Mouse (Mus musculus): ENCODE data around the gene Bmpr1a.
"Not testable (repeated sequence)": the region's sequence is repeated elsewhere in the genome, so short reads cannot be mapped to it uniquely, and the experiment has no call there.

The Bmpr1a gene

GRCm38 (mm10) chr14:34448398-34448797 is 54.7 kb downstream of the Bmpr1a start:
- DNase-seq = no peak

GRCm38 (mm10) chr14:34447659-34448058 is 55.5 kb downstream of the Bmpr1a start:
- no peak for DNase-seq

GRCm38 (mm10) chr14:34446624-34447023 is 56.5 kb downstream of the Bmpr1a start:
- DNase-seq = no peak

DNA sequence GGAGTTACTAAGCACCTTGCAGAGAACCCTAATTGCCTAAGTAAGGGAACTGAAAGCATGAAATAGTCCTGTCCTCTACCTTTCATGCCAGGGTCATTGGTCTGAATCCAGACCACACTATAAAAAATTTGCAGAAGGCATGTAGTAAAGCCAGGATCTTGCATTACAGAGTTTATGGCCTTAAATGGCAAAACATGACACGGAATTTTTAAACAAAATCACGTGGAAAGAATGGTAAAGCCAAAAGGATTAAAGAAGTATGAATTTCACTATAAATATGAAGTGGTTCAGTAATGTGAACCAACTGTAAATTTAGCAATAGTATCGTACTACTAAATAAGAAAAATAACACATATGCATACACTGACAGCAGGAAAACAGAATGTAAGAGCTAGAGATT is 57.8 kb downstream of the Bmpr1a start:
- no peak for DNase-seq

- DNase-seq = no peak
These were observed 58.2 kb downstream of the Bmpr1a start for GRCm38 (mm10) chr14:34444924-34445323.

DNA sequence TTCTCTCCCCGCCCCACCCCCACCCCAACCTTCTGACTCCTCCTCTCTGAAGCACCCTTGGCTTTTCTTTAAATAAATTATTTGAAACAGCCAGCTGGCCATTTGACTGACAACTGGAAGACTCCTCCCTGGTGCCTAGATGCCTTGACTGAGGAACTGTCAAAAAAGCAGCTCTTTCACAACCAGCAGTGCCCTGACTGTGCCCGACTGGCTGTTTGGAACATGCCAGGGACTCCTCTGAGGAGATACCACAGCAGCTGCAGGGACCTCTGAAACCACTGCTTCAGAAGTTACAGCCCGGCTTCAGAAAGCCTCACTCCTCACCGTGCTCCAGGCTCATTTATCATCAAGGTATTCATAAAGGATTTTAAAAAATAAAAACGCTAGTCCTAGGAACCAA is 58.8 kb downstream of the Bmpr1a start:
- no peak for DNase-seq

GRCm38 (mm10) chr14:34442531-34442930 is 60.6 kb downstream of the Bmpr1a start:
- no peak for DNase-seq

GRCm38 (mm10) chr14:34440526-34441066 is 62.5 kb downstream of the Bmpr1a start:
- no peak for DNase-seq

- DNase-seq = no peak
These were observed 74.1 kb downstream of the Bmpr1a start for GRCm38 (mm10) chr14:34429069-34429468.

DNA sequence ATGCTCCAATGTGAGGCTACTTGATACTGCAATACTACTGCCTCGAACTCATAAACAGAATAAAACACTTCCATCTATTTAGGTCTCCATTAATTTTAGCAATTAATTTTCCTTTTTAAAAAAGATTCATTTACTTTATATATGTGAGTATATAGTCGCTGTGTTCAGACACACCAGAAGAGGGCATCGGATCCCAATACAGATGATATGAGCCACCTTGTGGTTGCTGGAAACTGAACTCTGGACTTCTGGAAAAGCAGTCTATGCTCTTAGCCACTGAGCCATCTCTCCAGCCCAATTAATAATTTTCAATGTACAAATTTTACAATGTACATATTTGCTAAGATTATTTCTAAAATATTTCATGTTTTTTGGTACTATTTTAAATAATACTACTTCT is 74.9 kb downstream of the Bmpr1a start:
- DNase-seq = no peak

GRCm38 (mm10) chr14:34421078-34421477 is 82.1 kb downstream of the Bmpr1a start:
- DNase-seq = no peak

DNA sequence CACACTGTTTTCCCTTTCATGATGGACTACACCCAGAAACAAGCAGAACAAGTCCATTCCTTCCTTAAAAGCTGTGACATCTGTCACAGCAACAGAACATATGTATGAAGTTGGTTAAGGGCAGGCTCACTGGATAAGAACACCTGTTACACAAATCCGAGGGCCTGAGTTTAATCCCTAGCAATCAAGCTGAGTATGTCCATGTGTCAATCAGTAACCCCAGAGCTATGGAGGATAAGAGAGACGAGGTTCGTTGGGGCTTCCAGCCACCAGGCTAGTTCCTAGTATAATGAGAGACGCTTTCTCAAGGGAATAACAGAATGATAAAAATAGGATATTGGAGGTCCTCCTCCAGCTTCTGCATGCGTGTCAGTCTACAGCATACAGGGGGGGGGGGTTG is 85.6 kb downstream of the Bmpr1a start:
- DNase-seq = no peak

GRCm38 (mm10) chr14:34416946-34417345 is 86.2 kb downstream of the Bmpr1a start:
- DNase-seq = not testable (repeated sequence)

DNA sequence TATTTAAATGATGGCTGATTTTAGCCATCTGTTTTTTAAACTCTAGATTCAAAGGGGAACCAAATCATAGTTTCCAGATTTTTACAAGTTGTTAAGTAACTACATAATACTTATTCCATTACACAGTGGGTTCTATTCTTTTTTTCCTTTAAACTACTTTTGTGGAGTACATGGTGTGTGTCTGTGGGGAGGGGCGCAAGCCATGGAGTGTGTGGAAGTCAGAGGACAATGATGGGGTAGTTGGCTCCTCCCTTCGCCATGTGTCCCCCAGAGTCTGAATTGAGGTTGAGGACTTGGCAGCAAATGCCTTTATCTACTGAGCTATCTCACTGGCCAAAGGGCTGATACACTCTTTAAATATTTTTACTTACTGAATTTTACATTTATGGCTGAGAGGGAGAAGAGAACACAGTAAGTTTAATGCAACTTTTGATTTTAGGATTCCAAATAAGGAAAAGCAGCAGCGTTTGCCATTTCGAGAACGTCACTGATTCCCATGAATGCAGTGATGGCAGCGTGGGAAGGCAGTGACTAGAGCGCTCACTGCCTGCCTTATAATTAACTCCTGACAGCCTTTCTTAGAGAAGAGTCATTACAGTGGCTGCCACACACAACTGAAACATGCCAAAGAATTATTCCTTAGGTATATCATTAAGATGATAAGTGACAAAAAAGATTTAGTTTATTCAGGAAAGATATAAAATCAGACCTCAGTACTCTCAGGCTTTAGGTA is 90.8 kb downstream of the Bmpr1a start:
- no peak for DNase-seq

DNA sequence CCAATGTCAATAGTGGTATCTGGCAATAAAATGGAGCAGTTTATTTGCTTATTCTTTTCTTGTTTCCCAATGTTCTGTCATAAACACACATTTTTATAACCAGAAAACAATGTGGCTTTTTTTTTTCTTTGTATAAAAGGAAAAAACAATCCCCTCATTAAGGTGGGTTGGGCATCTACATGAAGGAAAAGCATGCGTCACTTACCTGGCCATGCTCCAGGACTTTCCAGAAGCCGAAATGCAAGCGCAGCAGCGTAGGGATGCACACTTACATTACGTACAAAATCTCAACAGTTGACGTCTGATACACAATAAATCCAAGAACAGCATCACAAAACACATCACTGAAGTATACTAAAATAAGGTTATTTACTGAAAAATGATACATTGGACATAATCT is 92.4 kb downstream of the Bmpr1a start:
- DNase-seq = no peak

- DNase-seq = no peak
These were observed 99.7 kb downstream of the Bmpr1a start for GRCm38 (mm10) chr14:34403424-34403823.

GRCm38 (mm10) chr14:34402871-34403270 is 100.3 kb downstream of the Bmpr1a start:
- DNase-seq = no peak

DNA sequence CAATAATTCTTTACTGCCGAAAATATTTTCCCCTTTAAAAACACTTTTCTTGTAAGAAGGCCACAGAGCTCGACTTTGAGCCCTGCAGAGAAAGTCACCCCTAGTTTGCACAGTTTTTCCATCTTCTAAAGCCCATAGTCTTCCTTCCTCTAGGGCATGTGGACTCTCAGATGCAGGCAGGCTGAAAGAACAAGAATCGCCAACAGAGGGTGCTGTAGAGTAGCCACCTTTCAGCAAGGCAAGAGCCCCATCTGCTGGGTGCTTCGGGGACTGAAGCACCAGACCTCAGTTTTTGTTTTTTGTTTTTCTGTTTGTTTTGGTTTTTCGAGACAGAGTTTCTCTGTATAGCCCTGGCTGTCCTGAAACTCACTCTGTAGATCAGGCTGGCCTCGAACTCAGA is 102.0 kb downstream of the Bmpr1a start:
- DNase-seq = peak; percentile 72

DNA sequence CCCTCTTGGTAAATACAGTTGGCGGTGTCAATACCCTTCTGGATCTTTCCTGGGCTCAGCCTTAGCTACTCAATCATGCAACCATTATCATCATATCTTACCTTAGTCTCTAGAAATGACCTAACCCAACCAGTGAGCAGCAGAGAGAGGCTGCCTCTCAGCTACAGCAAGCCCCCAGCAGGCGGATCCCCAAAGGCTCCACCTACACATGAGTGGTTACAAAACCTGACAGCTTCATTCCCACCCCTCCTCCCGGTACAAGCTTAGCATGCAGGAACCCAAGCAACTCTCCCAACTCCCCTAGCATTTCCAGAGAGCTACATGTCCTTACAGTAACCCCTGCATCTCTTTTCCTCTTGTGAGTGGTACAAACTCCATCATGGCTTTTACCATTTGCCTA is 103.1 kb downstream of the Bmpr1a start:
- no peak for DNase-seq

DNA sequence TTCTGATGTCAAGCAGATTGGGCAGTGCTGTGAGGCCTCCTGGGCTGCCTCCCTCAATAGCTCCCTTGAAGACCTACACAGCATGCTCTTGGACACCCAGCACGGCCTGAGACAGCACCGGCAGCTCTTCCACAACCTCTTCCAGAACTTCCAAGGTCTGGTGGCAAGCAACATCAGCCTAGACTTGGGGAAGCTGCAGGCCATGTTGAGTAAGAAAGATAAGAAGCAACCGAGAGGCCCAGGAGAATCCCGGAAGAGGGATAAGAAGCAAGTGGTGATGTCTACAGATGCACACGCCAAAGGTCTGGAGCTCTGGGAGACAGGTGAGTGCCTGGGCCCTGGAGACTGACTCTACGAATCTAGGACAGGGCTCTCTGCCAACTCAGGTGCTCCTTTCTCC is 103.8 kb downstream of the Bmpr1a start:
- DNase-seq = no peak

- no peak for DNase-seq
These were observed 104.2 kb downstream of the Bmpr1a start for GRCm38 (mm10) chr14:34398901-34399300.

DNA sequence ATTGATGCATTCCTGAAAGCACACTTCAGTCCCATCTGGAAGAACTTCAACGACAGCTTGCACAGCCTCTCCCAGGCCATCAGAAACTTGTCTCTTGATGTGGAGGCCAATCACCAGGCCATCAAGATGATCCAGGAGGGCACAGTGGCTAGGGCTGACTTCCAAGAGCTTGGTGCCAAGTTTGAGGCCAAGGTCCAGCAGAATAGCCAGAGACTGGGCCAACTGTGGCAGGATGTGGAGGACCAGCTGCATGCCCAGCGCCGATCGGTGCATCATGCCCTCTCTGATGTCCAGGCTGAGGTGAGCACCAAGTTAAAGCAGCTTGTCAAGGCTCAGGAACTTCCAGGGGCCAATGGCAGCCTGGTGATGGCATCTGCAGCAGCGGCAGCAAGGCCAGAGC is 105.3 kb downstream of the Bmpr1a start:
- no peak for DNase-seq

DNA sequence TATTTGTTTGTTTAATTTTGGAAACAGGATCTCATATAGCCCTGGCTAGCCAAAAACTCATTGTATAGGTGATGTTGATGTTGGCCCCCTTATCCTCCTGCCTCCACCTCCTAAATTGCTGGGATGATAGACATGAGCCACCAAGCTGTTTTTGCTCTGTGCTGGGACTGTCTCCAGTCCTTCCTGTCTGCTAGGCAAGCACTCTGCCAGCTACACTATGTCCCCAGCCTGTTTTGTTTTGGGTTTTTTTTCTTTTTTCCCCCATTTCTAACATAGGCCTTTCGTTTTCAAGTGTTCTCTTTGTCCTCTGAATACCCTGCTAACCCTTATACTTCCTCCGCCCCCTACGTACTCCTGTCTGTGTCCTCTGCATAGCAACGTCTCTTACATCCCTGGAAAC is 109.8 kb downstream of the Bmpr1a start:
- DNase-seq = no peak

DNA sequence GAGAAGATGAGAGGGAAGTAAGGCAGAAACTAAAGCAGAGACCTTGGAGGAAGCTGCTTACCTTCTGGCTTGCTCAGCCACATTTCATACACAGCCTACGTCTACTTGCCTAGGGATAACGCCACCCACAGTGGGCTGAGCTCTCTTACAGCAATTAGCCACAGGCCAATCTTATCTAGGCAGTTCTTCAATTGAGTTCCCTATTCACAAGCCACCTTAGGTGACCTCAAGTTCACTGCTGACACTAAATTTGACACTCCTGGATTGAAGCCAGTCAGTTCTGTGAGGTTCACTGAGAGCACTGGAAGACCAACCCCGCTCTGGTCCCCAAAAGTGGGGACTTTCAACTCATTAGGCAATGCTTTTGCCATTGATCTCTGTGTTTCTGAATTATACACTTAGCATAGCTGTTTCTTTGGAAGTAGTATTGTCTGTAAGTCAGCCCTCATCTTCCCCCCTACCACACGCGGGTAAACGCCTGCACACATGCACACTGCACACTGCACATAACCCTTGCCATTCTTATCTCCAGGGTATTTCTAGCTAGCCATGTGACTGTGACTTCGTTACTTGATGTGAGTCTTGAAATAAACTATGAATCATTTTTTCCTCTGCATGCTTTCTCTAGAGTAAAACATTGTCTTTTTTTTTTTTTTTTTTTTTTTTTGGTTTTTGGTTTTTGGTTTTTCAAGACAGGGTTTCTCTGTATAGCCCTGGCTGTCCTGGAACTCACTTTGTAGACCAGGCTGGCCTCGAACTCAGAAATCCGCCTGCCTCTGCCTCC is 120.0 kb downstream of the Bmpr1a start:
- no peak for DNase-seq
